Mouse (Mus musculus) E14TG2a.4 (cell line): ENCODE measurements around the gene Zcchc17.

ENCODE experiments used
- CTCF ChIP-seq: conservative IDR thresholded peaks from 2 replicates; pipeline ENCODE4 v1.5.1; 2014; ENCODE audit warnings: low read length
- NANOG ChIP-seq: IDR thresholded peaks from 2 replicates; pipeline ENCODE4 v1.6.1; 2014; ENCODE audit warnings: borderline replicate concordance, low read length, mixed read lengths
- POU5F1 ChIP-seq: IDR thresholded peaks from 2 replicates; pipeline ENCODE4 v1.6.1; 2014; ENCODE audit warnings: low read length, borderline replicate concordance

DNA sequence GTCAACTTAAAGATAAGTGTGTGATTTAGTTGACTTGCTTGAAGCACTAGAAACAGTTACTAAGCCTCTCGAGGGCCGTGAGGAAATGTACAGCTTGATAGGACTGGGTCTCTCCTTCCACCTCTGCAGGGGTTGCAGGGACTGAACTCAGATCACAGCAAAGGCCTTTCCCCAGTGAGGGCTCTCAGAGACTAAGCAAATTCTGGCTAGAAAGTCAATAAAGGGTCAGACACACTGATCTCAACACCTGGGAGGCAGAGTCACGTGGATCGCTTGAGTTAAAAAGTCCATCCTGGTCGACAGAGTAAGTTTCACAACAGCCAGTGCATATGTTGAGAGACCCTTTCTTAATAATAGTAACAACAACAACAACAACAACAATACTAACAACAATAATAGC is 23.9 kb downstream of the Zcchc17 start:
- TF ChIP-seq CTCF (no peak), NANOG (no peak), POU5F1 (no peak)
